Mouse (Mus musculus) heart, adult 2 months (tissue): ENCODE measurements around the gene Sap30.

ENCODE experiments used
- CTCF ChIP-seq: fragments of 200-600 bp; IDR thresholded peaks from 2 replicates; pipeline ENCODE4 v1.8.1; 2022; ENCODE audit warnings: antibody characterized with exemption, mild to moderate bottlenecking, moderate library complexity
- EP300 ChIP-seq: fragments of 200-500 bp; IDR thresholded peaks from 2 replicates; pipeline ENCODE4 v1.6.1; 2011; ENCODE audit warnings: low read depth, low read length, control low read depth; ENCODE audit not compliant: insufficient read depth
- POLR2A ChIP-seq: fragments of 200-500 bp; IDR thresholded peaks from 2 replicates; pipeline ENCODE4 v1.6.1; 2011; ENCODE audit warnings: mild to moderate bottlenecking, low read depth, low read length, control low read depth; ENCODE audit not compliant: insufficient read depth

DNA sequence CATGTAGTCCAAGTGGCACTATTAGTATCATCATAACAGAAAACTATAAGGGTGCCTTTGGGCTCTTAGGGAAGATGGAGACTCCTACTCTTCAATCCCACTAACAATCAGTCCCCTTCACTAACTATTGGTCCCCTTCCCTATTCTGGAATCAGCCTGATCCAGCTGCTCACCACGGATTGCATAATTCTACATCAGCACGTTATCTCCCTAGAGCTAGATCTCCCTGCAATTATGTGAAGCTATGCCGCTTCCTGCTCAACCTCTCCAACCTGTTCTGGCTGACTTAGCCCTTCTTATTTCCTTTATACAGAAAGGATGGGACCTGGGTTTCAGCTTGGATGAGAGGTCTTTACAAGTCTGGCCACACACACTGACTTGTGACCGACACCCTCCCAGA is 44.4 kb downstream of the Sap30 start:
- TF ChIP-seq EP300 (no peak), POLR2A (no peak), CTCF (no peak)
